Mouse (Mus musculus): ENCODE measurements around the gene Ldah. TPM values are rescaled to one million over a fixed set of nuclear protein-coding genes. Genes with fewer than 3 reads are reported as not detected.

Ldah gene
- total RNA-seq, 4 experiments from 2014 or later: 38.3 to 49.0 (median 42.7) TPM

GRCm38 (mm10) chr12:8281225-8282017, 73.5 kb downstream of the Ldah start:
- DNase-seq (ENCODE audit: low spot score in 2 of 2): no peak

- no peak for DNase-seq (ENCODE audit: low spot score in 2 of 2)
Observed at GRCm38 (mm10) chr12:8287970-8288369, 80.1 kb downstream of the Ldah start.

- DNase-seq (ENCODE audit: low spot score in 2 of 2): no peak
Observed at GRCm38 (mm10) chr12:8289099-8289498, 81.2 kb downstream of the Ldah start.

GRCm38 (mm10) chr12:8289499-8289898, 81.6 kb downstream of the Ldah start:
- no peak for DNase-seq (ENCODE audit: low spot score in 2 of 2)

- DNase-seq (ENCODE audit: low spot score in 2 of 2): no peak
Observed at GRCm38 (mm10) chr12:8291157-8291853, 83.4 kb downstream of the Ldah start.

- no peak for DNase-seq (ENCODE audit: low spot score in 2 of 2)
Observed at GRCm38 (mm10) chr12:8295307-8295913, 87.5 kb downstream of the Ldah start.

GRCm38 (mm10) chr12:8296154-8296553, 88.2 kb downstream of the Ldah start:
- DNase-seq (ENCODE audit: low spot score in 2 of 2): no peak

- DNase-seq (ENCODE audit: low spot score in 2 of 2): no peak
Observed at GRCm38 (mm10) chr12:8297586-8298214, 89.8 kb downstream of the Ldah start.

GRCm38 (mm10) chr12:8298361-8299142, 90.6 kb downstream of the Ldah start:
- no peak for DNase-seq (ENCODE audit: low spot score in 2 of 2)

GRCm38 (mm10) chr12:8299143-8300110, 91.5 kb downstream of the Ldah start:
- DNase-seq (ENCODE audit: low spot score in 2 of 2): no peak

GRCm38 (mm10) chr12:8300111-8300480, 92.2 kb downstream of the Ldah start:
- no peak for DNase-seq (ENCODE audit: low spot score in 2 of 2)

GRCm38 (mm10) chr12:8300521-8300920, 92.6 kb downstream of the Ldah start:
- no peak for DNase-seq (ENCODE audit: low spot score in 2 of 2)

GRCm38 (mm10) chr12:8301011-8301814, 93.3 kb downstream of the Ldah start:
- DNase-seq (ENCODE audit: low spot score in 2 of 2): no peak

GRCm38 (mm10) chr12:8301841-8302431, 94.0 kb downstream of the Ldah start, which contains the start of gene Gdf7:
Gene Gdf7 (minus strand): TSS chr12:8301954.
- no peak for DNase-seq (ENCODE audit: low spot score in 2 of 2)

- DNase-seq (ENCODE audit: low spot score in 2 of 2): no peak
Observed at GRCm38 (mm10) chr12:8305258-8305657, 97.4 kb downstream of the Ldah start.

- DNase-seq (ENCODE audit: low spot score in 2 of 2): peak in 1 of 2 experiments; percentile 64
Observed at GRCm38 (mm10) chr12:8306432-8306831, 98.5 kb downstream of the Ldah start.

GRCm38 (mm10) chr12:8306910-8307309, 99.0 kb downstream of the Ldah start:
- no peak for DNase-seq (ENCODE audit: low spot score in 2 of 2)

- DNase-seq (ENCODE audit: low spot score in 2 of 2): no peak
Observed at GRCm38 (mm10) chr12:8310992-8311391, 103.1 kb downstream of the Ldah start.

- DNase-seq (ENCODE audit: low spot score in 2 of 2): no peak
Observed at GRCm38 (mm10) chr12:8312266-8312665, 104.4 kb downstream of the Ldah start.

Data from layer of hippocampus, adult 8-10 months (tissue).